In genomic region chr6:30615741-30616140, GRCm38 (mm10) we compare ENCODE assay signal across 21 mouse cellular contexts. TPM values are rescaled to one million over a fixed set of nuclear protein-coding genes. Genes with fewer than 3 reads are reported as not detected.
A peak's percentile ranks its signal among the peaks of the same experiment; 100 is the strongest.
DNase-seq lines count a peak whose midpoint lies in the region; ATAC-seq and TF ChIP-seq lines count a peak whose summit lies in the region.
"Had no signal": no experiment of that assay in that cellular context is flagged by ENCODE, and none has a peak within 500 bp of the region (broad histone marks: within the 10 kb centered on the region; RNA-seq: fewer than 3 reads in every experiment).

No protein-coding gene starts in this region.

- TF ChIP-seq POLR2A in limb, embryonic 14.5 days (IDR thresholded peaks at IDR 0.05; ENCODE audit: borderline replicate concordance, extremely low read depth, insufficient read depth, insufficient read length) = no peak

- no peak overlapping the region for H3K9ac ChIP-seq in kidney, embryonic 15.5 days
- no peak overlapping the region for H3K9ac ChIP-seq in embryonic facial prominence, embryonic 13.5 days
- peak overlapping the region; percentile 25; the same call in 1 of the 2 replicates for H3K9ac ChIP-seq in forebrain, embryonic 12.5 days
- H3K9ac ChIP-seq in limb, embryonic 14.5 days (ENCODE audit: low read depth, low read length, severe bottlenecking) = no peak overlapping the region
- H3K9ac ChIP-seq: intestine, embryonic 15.5 days; neural tube, embryonic 15.5 days had no signal

- TF ChIP-seq CTCF in layer of hippocampus, adult 2 months (conservative IDR thresholded peaks at IDR 0.05) = no peak

- no peaks in the 10 kb centered on the region for H3K9me3 ChIP-seq in kidney, embryonic 15.5 days (replicated peaks)
- H3K9me3 ChIP-seq in embryonic facial prominence, embryonic 13.5 days = no peaks in the 10 kb centered on the region
- H3K9me3 ChIP-seq in forebrain, embryonic 12.5 days = no peaks in the 10 kb centered on the region
- H3K9me3 ChIP-seq in limb, embryonic 14.5 days (ENCODE audit: control insufficient read depth, low read length) = no peaks in the 10 kb centered on the region
- H3K9me3 ChIP-seq: intestine, embryonic 15.5 days; neural tube, embryonic 15.5 days had no signal

- ATAC-seq in kidney, embryonic 15.5 days (replicated peaks; ENCODE audit: low FRiP score) = no peak
- ATAC-seq in embryonic facial prominence, embryonic 13.5 days (ENCODE audit: insufficient number of reproducible peaks, insufficient read depth, low FRiP score, low TSS enrichment, low read depth) = no peak
- ATAC-seq in forebrain, embryonic 12.5 days (ENCODE audit: low FRiP score) = no peak
- no peak for ATAC-seq in limb, embryonic 14.5 days (ENCODE audit: low FRiP score, low read depth)
- ATAC-seq: CD4-positive, CD25-positive, alpha-beta regulatory T cell, adult 4 months; intestine, embryonic 15.5 days had no signal

- peaks cover 37% of the 10 kb centered on the region for H3K4me1 ChIP-seq in kidney, embryonic 15.5 days
- H3K4me1 ChIP-seq in embryonic facial prominence, embryonic 13.5 days = peaks cover 60% of the 10 kb centered on the region
- peaks cover 77% of the 10 kb centered on the region for H3K4me1 ChIP-seq in forebrain, embryonic 12.5 days
- H3K4me1 ChIP-seq in limb, embryonic 14.5 days (ENCODE audit: control insufficient read depth, insufficient read depth, low read length) = peaks cover 40% of the 10 kb centered on the region

- 36% methylated on average over 4 of the region's 4 CpGs for WGBS in kidney, embryonic 15.5 days
- 25% methylated on average over 4 of the region's 4 CpGs for WGBS in embryonic facial prominence, embryonic 13.5 days
- 11% methylated on average over 4 of the region's 4 CpGs for WGBS in forebrain, embryonic 12.5 days
- WGBS in limb, embryonic 14.5 days = 25% methylated on average over 4 of the region's 4 CpGs

- H3K36me3 ChIP-seq in kidney, embryonic 15.5 days = no peaks in the 10 kb centered on the region
- H3K36me3 ChIP-seq in embryonic facial prominence, embryonic 13.5 days = no peaks in the 10 kb centered on the region
- no peaks in the 10 kb centered on the region for H3K36me3 ChIP-seq in forebrain, embryonic 12.5 days (replicated peaks)
- H3K36me3 ChIP-seq in limb, embryonic 14.5 days (ENCODE audit: control insufficient read depth, insufficient read depth, low read length) = no peaks in the 10 kb centered on the region
- H3K36me3 ChIP-seq: intestine, embryonic 15.5 days; neural tube, embryonic 15.5 days had no signal

- no peak for DNase-seq in kidney, adult 11 months
- DNase-seq in limb, embryonic 14.5 days (ENCODE audit: low spot score) = no peak
- DNase-seq in layer of hippocampus, adult 2 months (ENCODE audit: low spot score in 2 of 2) = no peak
- DNase-seq in adipocyte (ENCODE audit: low spot score) = no peak
- DNase-seq: adrenal gland, postnatal 14 days; cerebellum, adult 9-11 months; gastrocnemius, adult 2 months; heart, adult 2 months; heart, postnatal 14 days; kidney, postnatal 36 days; left cerebral cortex, postnatal 4 days; thymus, adult 2 months had no signal

- no peaks in the 10 kb centered on the region for H3K27me3 ChIP-seq in kidney, embryonic 15.5 days
- no peaks in the 10 kb centered on the region for H3K27me3 ChIP-seq in embryonic facial prominence, embryonic 13.5 days
- H3K27me3 ChIP-seq in forebrain, embryonic 12.5 days = no peaks in the 10 kb centered on the region
- no peaks in the 10 kb centered on the region for H3K27me3 ChIP-seq in limb, embryonic 14.5 days (ENCODE audit: control insufficient read depth, insufficient read depth, low read length)
- H3K27me3 ChIP-seq: intestine, embryonic 15.5 days; neural tube, embryonic 15.5 days had no signal

- no peak overlapping the region for H3K4me3 ChIP-seq in kidney, embryonic 15.5 days (replicated peaks)
- H3K4me3 ChIP-seq in embryonic facial prominence, embryonic 13.5 days = no peak overlapping the region
- no peak overlapping the region for H3K4me3 ChIP-seq in forebrain, embryonic 12.5 days (replicated peaks)
- H3K4me3 ChIP-seq in limb, embryonic 14.5 days (replicated peaks; ENCODE audit: low read length) = no peak overlapping the region
- no peak overlapping the region for H3K4me3 ChIP-seq in layer of hippocampus, adult 2 months
- H3K4me3 ChIP-seq: gastrocnemius, adult 2 months; heart, adult 2 months; intestine, embryonic 15.5 days; neural tube, embryonic 15.5 days had no signal

- H3K27ac ChIP-seq in kidney, embryonic 15.5 days = peak overlapping the region; percentile 23; the same call in 1 of the 2 replicates
- peak overlapping the region; percentile 95 for H3K27ac ChIP-seq in embryonic facial prominence, embryonic 13.5 days
- H3K27ac ChIP-seq in forebrain, embryonic 12.5 days = peak overlapping the region; percentile 93
- peak overlapping the region; percentile 74; the same call in 1 of the 2 replicates for H3K27ac ChIP-seq in limb, embryonic 14.5 days (replicated peaks; ENCODE audit: low read depth, low read length)
- no peak overlapping the region for H3K27ac ChIP-seq in layer of hippocampus, adult 2 months
- H3K27ac ChIP-seq: gastrocnemius, adult 2 months; heart, adult 2 months; intestine, embryonic 15.5 days had no signal

- H3K4me2 ChIP-seq in kidney, embryonic 15.5 days = no peak overlapping the region
- H3K4me2 ChIP-seq in embryonic facial prominence, embryonic 13.5 days = peak overlapping the region; percentile 57; the same call in 1 of the 2 replicates
- H3K4me2 ChIP-seq in forebrain, embryonic 12.5 days = peak overlapping the region; percentile 1
- H3K4me2 ChIP-seq in limb, embryonic 14.5 days (replicated peaks; ENCODE audit: low read depth, low read length, severe bottlenecking) = no peak overlapping the region
- H3K4me2 ChIP-seq: intestine, embryonic 15.5 days; neural tube, embryonic 15.5 days had no signal

RNA-seq across cellular contexts. Expression of gene Cpa5, which starts 4.9 kb away (rescaled TPM):
- polyA plus RNA-seq in kidney, embryonic 15.5 days (2015; fragmentation: Nextera tagmentation; extraction: Ambion mirVana) = 0.40 and 0.66 TPM in 2 replicates
- 0.12 and 0.28 TPM in 2 replicates for polyA plus RNA-seq in embryonic facial prominence, embryonic 13.5 days (2015; fragmentation: Nextera tagmentation; extraction: Ambion mirVana)
- 0.21 and 0.24 TPM in 2 replicates for polyA plus RNA-seq in forebrain, embryonic 12.5 days (2016; fragmentation: Nextera tagmentation; extraction: Ambion mirVana)
- polyA plus RNA-seq in limb, embryonic 14.5 days (2012; rRNA removed) = 0.81 and 0.87 TPM in 2 replicates
- polyA plus RNA-seq in limb, embryonic 14.5 days (2014; fragmentation: Nextera tagmentation; extraction: Ambion mirVana) = 0.57 and 0.99 TPM in 2 replicates
- not detected for total RNA-seq in layer of hippocampus, adult 2 months (2021)
- total RNA-seq: adrenal gland, postnatal 14 days; gastrocnemius, adult 2 months; heart, adult 2 months; heart, postnatal 14 days; left cerebral cortex, postnatal 4 days; MEL; monocyte, adult 5-6 weeks had no signal
- polyA plus RNA-seq: CD4-positive, CD25-positive, alpha-beta regulatory T cell, adult 4 months; heart, adult 2 months; liver, embryonic 16.5 days; neural tube, embryonic 15.5 days; thymus, adult 2 months had no signal

RNA-seq across cellular contexts. Expression of gene Cpa1, which starts 23.3 kb away (rescaled TPM):
- 1.8 and 3.0 TPM in 2 replicates for polyA plus RNA-seq in kidney, embryonic 15.5 days (2015; fragmentation: Nextera tagmentation; extraction: Ambion mirVana)
- 0.34 and 0.87 TPM in 2 replicates for polyA plus RNA-seq in embryonic facial prominence, embryonic 13.5 days (2015; fragmentation: Nextera tagmentation; extraction: Ambion mirVana)
- polyA plus RNA-seq in forebrain, embryonic 12.5 days (2016; fragmentation: Nextera tagmentation; extraction: Ambion mirVana) = 0.24 TPM in 1 of 2 replicates, not detected in the other
- 1.4 and 2.8 TPM in 2 replicates for polyA plus RNA-seq in limb, embryonic 14.5 days (2012; rRNA removed)
- 1.1 and 1.3 TPM in 2 replicates for polyA plus RNA-seq in limb, embryonic 14.5 days (2014; fragmentation: Nextera tagmentation; extraction: Ambion mirVana)
- not detected for total RNA-seq in layer of hippocampus, adult 2 months (2021)
- total RNA-seq: gastrocnemius, adult 2 months; left cerebral cortex, postnatal 4 days; MEL; monocyte, adult 5-6 weeks had no signal
- polyA plus RNA-seq: CD4-positive, CD25-positive, alpha-beta regulatory T cell, adult 4 months; thymus, adult 2 months had no signal

RNA-seq across cellular contexts. Expression of gene Cpa4, which starts 47.6 kb away (rescaled TPM):
- polyA plus RNA-seq in kidney, embryonic 15.5 days (2015; fragmentation: Nextera tagmentation; extraction: Ambion mirVana) = 0.18 and 0.37 TPM in 2 replicates
- polyA plus RNA-seq in embryonic facial prominence, embryonic 13.5 days (2015; fragmentation: Nextera tagmentation; extraction: Ambion mirVana) = 0.83 and 1.4 TPM in 2 replicates
- polyA plus RNA-seq in forebrain, embryonic 12.5 days (2016; fragmentation: Nextera tagmentation; extraction: Ambion mirVana) = 4.7 and 5.2 TPM in 2 replicates
- polyA plus RNA-seq in limb, embryonic 14.5 days (2012; rRNA removed) = 4.4 and 5.4 TPM in 2 replicates
- polyA plus RNA-seq in limb, embryonic 14.5 days (2014; fragmentation: Nextera tagmentation; extraction: Ambion mirVana) = 1.9 and 2.1 TPM in 2 replicates
- not detected for total RNA-seq in layer of hippocampus, adult 2 months (2021)
- total RNA-seq: gastrocnemius, adult 2 months; heart, adult 2 months; heart, postnatal 14 days; MEL; monocyte, adult 5-6 weeks had no signal
- polyA plus RNA-seq: CD4-positive, CD25-positive, alpha-beta regulatory T cell, adult 4 months; heart, adult 2 months had no signal

Comparison
In these comparisons a context has a peak if more than half of its experiments do, and no peak if none do; other contexts are left out.
1. H3K4me2 ChIP-seq: peak in embryonic facial prominence, embryonic 13.5 days (single experiment) and forebrain, embryonic 12.5 days (single experiment); none in kidney, embryonic 15.5 days (single experiment) and limb, embryonic 14.5 days (single experiment).